Mouse (Mus musculus): ENCODE results near the gene Slc51b.

- no peak for TF ChIP-seq CTCF (IDR thresholded peaks at IDR 0.05; ENCODE audit: insufficient read depth, low read length)
- no peak for TF ChIP-seq POLR2A (IDR thresholded peaks at IDR 0.05; ENCODE audit: borderline replicate concordance, extremely low read depth, low read depth, low read length)
Measured at GRCm38 (mm10) chr9:65375163-65375934, 47.4 kb downstream of the Slc51b start.

Data from lung, adult 2 months (tissue).